Comparison of ENCODE assay signal across 9 mouse cellular contexts in the genomic region with DNA sequence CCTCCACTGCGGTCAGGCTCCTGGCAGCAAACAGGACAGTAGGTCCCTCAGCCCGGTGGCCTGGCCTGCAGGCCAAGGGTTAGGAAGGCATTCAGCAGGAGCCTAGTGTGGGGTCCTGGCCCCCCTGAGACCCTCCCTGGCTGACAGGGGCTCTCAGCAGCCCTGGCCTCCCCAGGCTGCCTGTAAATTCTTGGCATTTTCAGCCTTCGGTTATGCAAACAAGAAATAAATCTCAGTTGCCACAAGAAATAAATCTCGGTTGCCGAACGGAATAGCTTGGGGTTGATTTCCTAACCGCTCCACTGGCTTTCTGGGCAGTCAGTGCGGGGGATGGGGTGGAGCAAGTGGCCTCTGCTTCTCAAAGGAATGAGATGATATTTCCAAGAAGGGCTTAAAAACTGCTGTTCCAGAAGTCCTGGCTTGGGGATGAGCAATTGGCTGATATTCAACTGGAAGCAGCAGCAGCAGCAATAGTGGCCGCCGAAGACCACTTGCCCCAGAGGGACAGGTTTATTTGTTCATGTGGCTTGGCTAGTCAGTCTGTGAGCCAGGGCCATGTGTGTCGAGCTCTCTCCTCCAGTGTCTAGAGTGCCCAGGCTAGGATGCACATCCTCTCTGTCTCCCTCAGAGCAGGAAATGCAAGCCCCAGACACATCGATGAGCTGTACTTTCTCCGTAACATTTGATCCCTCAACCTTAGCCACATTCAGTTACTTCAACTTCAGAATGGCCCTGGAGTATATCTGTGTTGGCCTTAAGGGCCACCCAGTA. TPM values are rescaled to one million over a fixed set of nuclear protein-coding genes. Genes with fewer than 3 reads are reported as not detected.
DNase-seq lines count a peak whose midpoint lies in the region; ATAC-seq and TF ChIP-seq lines count a peak whose summit lies in the region.
"Had no signal": no experiment of that assay in that cellular context is flagged by ENCODE, and none has a peak within 500 bp of the region (broad histone marks: within the 10 kb centered on the region; RNA-seq: fewer than 3 reads in every experiment).

No protein-coding gene starts in this region.

- peak overlapping the region; percentile 58; the same call in 1 of the 2 replicates for H3K27ac ChIP-seq in forebrain, embryonic 10.5 days
- no peak overlapping the region for H3K27ac ChIP-seq in forebrain, embryonic 15.5 days (replicated peaks)
- no peak overlapping the region for H3K27ac ChIP-seq in limb, embryonic 14.5 days (replicated peaks; ENCODE audit: low read depth, low read length)
- H3K27ac ChIP-seq: neural tube, embryonic 12.5 days had no signal

- no peak for TF ChIP-seq POLR2A in limb, embryonic 14.5 days (IDR thresholded peaks at IDR 0.05; ENCODE audit: borderline replicate concordance, extremely low read depth, insufficient read depth, insufficient read length)

- ATAC-seq in forebrain, embryonic 15.5 days (replicated peaks) = no peak
- ATAC-seq in limb, embryonic 14.5 days (ENCODE audit: low FRiP score, low read depth) = no peak

- H3K4me3 ChIP-seq in forebrain, embryonic 10.5 days = no peak overlapping the region
- H3K4me3 ChIP-seq in forebrain, embryonic 15.5 days = no peak overlapping the region
- no peak overlapping the region for H3K4me3 ChIP-seq in limb, embryonic 14.5 days (replicated peaks; ENCODE audit: low read length)
- H3K4me3 ChIP-seq: neural tube, embryonic 12.5 days had no signal

- H3K27me3 ChIP-seq in forebrain, embryonic 10.5 days (ENCODE audit: poor library complexity, severe bottlenecking) = 0 out of 2 replicates have a peak, but pooled peaks cover 8% of the 10 kb centered on the region
- H3K27me3 ChIP-seq in forebrain, embryonic 15.5 days = no peaks in the 10 kb centered on the region
- no peaks in the 10 kb centered on the region for H3K27me3 ChIP-seq in limb, embryonic 14.5 days (ENCODE audit: control insufficient read depth, insufficient read depth, low read length)
- H3K27me3 ChIP-seq: neural tube, embryonic 12.5 days had no signal

- H3K36me3 ChIP-seq in forebrain, embryonic 10.5 days (replicated peaks) = no peaks in the 10 kb centered on the region
- H3K36me3 ChIP-seq in forebrain, embryonic 15.5 days = no peaks in the 10 kb centered on the region
- H3K36me3 ChIP-seq in limb, embryonic 14.5 days (ENCODE audit: control insufficient read depth, insufficient read depth, low read length) = no peaks in the 10 kb centered on the region
- H3K36me3 ChIP-seq: neural tube, embryonic 12.5 days had no signal

- intact Hi-C loops in heart, postnatal 25 days (cut with DNase I) = no loop called here

- H3K4me1 ChIP-seq in forebrain, embryonic 10.5 days = peaks cover 43% of the 10 kb centered on the region
- no peaks in the 10 kb centered on the region for H3K4me1 ChIP-seq in forebrain, embryonic 15.5 days
- H3K4me1 ChIP-seq in limb, embryonic 14.5 days (ENCODE audit: control insufficient read depth, insufficient read depth, low read length) = peaks cover 12% of the 10 kb centered on the region

- no peak for DNase-seq in forebrain, embryonic 10.5 days (ENCODE audit: extremely low spot score, low spot score)
- peak; percentile 73 to 76 for DNase-seq in adrenal gland, postnatal 36 days
- peak; percentile 39 for DNase-seq in heart, postnatal 25 days (ENCODE audit: low spot score)
- DNase-seq in limb, embryonic 14.5 days (ENCODE audit: low spot score) = peak; percentile 22
- no peak for DNase-seq in right cerebral cortex, postnatal 36 days (ENCODE audit: low spot score in 2 of 2)
- no peak for DNase-seq in cerebellum, adult 9-11 months
- no peak for DNase-seq in right cerebral cortex, postnatal 10 days (ENCODE audit: low spot score in 2 of 2)

- H3K4me2 ChIP-seq in forebrain, embryonic 15.5 days (replicated peaks) = no peak overlapping the region
- H3K4me2 ChIP-seq in limb, embryonic 14.5 days (replicated peaks; ENCODE audit: low read depth, low read length, severe bottlenecking) = no peak overlapping the region
- H3K4me2 ChIP-seq: neural tube, embryonic 12.5 days had no signal

- 79% methylated on average over 13 of the region's 13 CpGs for WGBS in forebrain, embryonic 10.5 days
- WGBS in forebrain, embryonic 15.5 days = 81% methylated on average over 13 of the region's 13 CpGs
- WGBS in limb, embryonic 14.5 days = 39% methylated on average over 13 of the region's 13 CpGs

- H3K9ac ChIP-seq in forebrain, embryonic 15.5 days (replicated peaks) = no peak overlapping the region
- H3K9ac ChIP-seq in limb, embryonic 14.5 days (ENCODE audit: low read depth, low read length, severe bottlenecking) = no peak overlapping the region
- H3K9ac ChIP-seq: neural tube, embryonic 12.5 days had no signal

- no peaks in the 10 kb centered on the region for H3K9me3 ChIP-seq in forebrain, embryonic 10.5 days
- H3K9me3 ChIP-seq in forebrain, embryonic 15.5 days = no peaks in the 10 kb centered on the region
- no peaks in the 10 kb centered on the region for H3K9me3 ChIP-seq in limb, embryonic 14.5 days (ENCODE audit: control insufficient read depth, low read length)
- H3K9me3 ChIP-seq: neural tube, embryonic 12.5 days had no signal

RNA-seq across cellular contexts. Expression of a gene that starts 5.2 kb away (rescaled TPM):
- polyA plus RNA-seq in forebrain, embryonic 10.5 days (2016; fragmentation: Nextera tagmentation; extraction: Ambion mirVana) = 0.06 and 0.17 TPM in 2 replicates
- polyA plus RNA-seq in forebrain, embryonic 15.5 days (2015; fragmentation: Nextera tagmentation; extraction: Ambion mirVana) = 0.20 TPM in 1 of 2 replicates, not detected in the other
- 1 to 10 TPM in 1 of 2 experiments, under 1 TPM in 1; 0.33 to 1.2 TPM for total RNA-seq in adrenal gland, postnatal 36 days (2021)
- under 1 TPM; 0.13 to 0.39 TPM for total RNA-seq in heart, postnatal 25 days (2021)
- 0.53 and 0.59 TPM in 2 replicates for polyA plus RNA-seq in limb, embryonic 14.5 days (2012; rRNA removed)
- 0.28 and 0.36 TPM in 2 replicates for polyA plus RNA-seq in limb, embryonic 14.5 days (2014; fragmentation: Nextera tagmentation; extraction: Ambion mirVana)

Comparison
In these comparisons a context has a peak if more than half of its experiments do, and no peak if none do; other contexts are left out.
1. DNase-seq: peak in adrenal gland, postnatal 36 days (2 of 2), heart, postnatal 25 days (single experiment) and limb, embryonic 14.5 days (single experiment); none in forebrain, embryonic 10.5 days (single experiment), right cerebral cortex, postnatal 36 days (0 of 2), cerebellum, adult 9-11 months (single experiment) and right cerebral cortex, postnatal 10 days (0 of 2).